Mouse (Mus musculus) midbrain, postnatal 0 days (tissue): ENCODE results near the gene Zfp281. TPM values are rescaled to one million over a fixed set of nuclear protein-coding genes. Genes with fewer than 3 reads are reported as not detected.

Experiments
- ATAC-seq: fragments of 200-750 bp; cut with Nextera tagmentation; 2 replicates; pipeline ENCODE4 v1.8.0; 2017; ENCODE audit warnings: moderate number of reproducible peaks, mild to moderate bottlenecking, moderate TSS enrichment, moderate library complexity; ENCODE audit not compliant: low FRiP score
- DNase-seq: peaks from one replicate; pipeline ENCODE4 v3.0.0-alpha.2; 2015; ENCODE audit warnings: low spot score
- H3K27ac ChIP-seq: fragments of 300-500 bp; sonication (generic); 2 replicates; pipeline ENCODE4 v1.5.1; 2014; ENCODE audit warnings: low read depth, mild to moderate bottlenecking, low read length, mixed read lengths
- H3K27me3 ChIP-seq: fragments of 300-500 bp; sonication (generic); 2 replicates; pipeline ENCODE4 v1.6.1; 2014; ENCODE audit warnings: low read length, control low read depth, mixed read lengths; ENCODE audit not compliant: insufficient read depth
- H3K36me3 ChIP-seq: fragments of 300-500 bp; sonication (generic); 2 replicates; pipeline ENCODE4 v1.6.1; 2014; ENCODE audit warnings: low read length, control low read depth, mixed read lengths; ENCODE audit not compliant: insufficient read depth
- H3K4me1 ChIP-seq: fragments of 300-500 bp; sonication (generic); 2 replicates; pipeline ENCODE4 v1.6.1; 2014; ENCODE audit warnings: mild to moderate bottlenecking, control low read depth, antibody characterized with exemption, low read length, mixed read lengths; ENCODE audit not compliant: insufficient read depth
- H3K4me2 ChIP-seq: fragments of 300-500 bp; sonication (generic); 2 replicates; pipeline ENCODE4 v1.6.1; 2014; ENCODE audit warnings: low read depth, mild to moderate bottlenecking, low read length, mixed read lengths; ENCODE audit not compliant: poor library complexity, severe bottlenecking
- H3K4me3 ChIP-seq: fragments of 300-500 bp; sonication (generic); 2 replicates; pipeline ENCODE4 v1.5.1; 2014; ENCODE audit warnings: low read depth, mild to moderate bottlenecking, low read length, moderate library complexity
- H3K9ac ChIP-seq: fragments of 300-500 bp; sonication (generic); replicated peaks from 2 replicates; pipeline ENCODE4 v1.6.1; 2014; ENCODE audit warnings: mild to moderate bottlenecking, low read length, moderate library complexity, mixed read lengths; ENCODE audit not compliant: poor library complexity, severe bottlenecking
- H3K9me3 ChIP-seq: fragments of 300-500 bp; sonication (generic); 2 replicates; pipeline ENCODE4 v1.6.1; 2016; ENCODE audit warnings: low read length, control low read depth
- CTCF ChIP-seq: IDR thresholded peaks from 2 replicates; pipeline ENCODE4 v1.5.1; 2016; ENCODE audit warnings: antibody characterized with exemption, mild to moderate bottlenecking
- WGBS: fragments of 180-500 bp; shearing (Covaris S2); extraction: QIAGEN DNeasy Blood & Tissue Kit; methylation state at CpG from one replicate; pipeline ENCODE4 v1.1.7; 2014; 5-methylcytosine and 5-hydroxymethylcytosine counted together
- polyA plus RNA-seq: library from polyadenylated mRNA; unstranded; fragments of >200 nt; fragmentation: Nextera tagmentation; extraction: Ambion mirVana; gene quantifications from 2 replicates; pipeline ENCODE4 v1.2.1, GENCODE M21; 2015
- total RNA-seq: library from RNA; depleted of rRNA; stranded (reverse); fragments of >200 nt; gene quantifications from 2 replicates; pipeline ENCODE4 v1.2.3, GENCODE M21; 2014

The Zfp281 gene
- total and polyA plus RNA-seq, 2 experiments from 2014 or later, result 22.1 to 31.2 TPM

GRCm38 (mm10) chr1:136642701-136643100 lies 18.0 kb downstream of the Zfp281 start:
- Histone ChIP-seq H3K36me3 (no peaks in the 10 kb centered on the region), H3K27ac (no peak overlapping the region), H3K4me1 (no peaks in the 10 kb centered on the region), H3K9me3 (no peaks in the 10 kb centered on the region), H3K9ac (no peak overlapping the region), H3K4me3 (no peak overlapping the region), H3K27me3 (no peaks in the 10 kb centered on the region), H3K4me2 (no peak overlapping the region)
- DNase-seq (no peak), ATAC-seq (no peak)
- WGBS, result 83% methylated on average over 3 of the region's 3 CpGs
- TF ChIP-seq CTCF, result no peak

GRCm38 (mm10) chr1:136644486-136644885 lies 19.8 kb downstream of the Zfp281 start:
- Histone ChIP-seq H3K4me3 (no peak overlapping the region), H3K9me3 (no peaks in the 10 kb centered on the region), H3K4me1 (no peaks in the 10 kb centered on the region), H3K4me2 (no peak overlapping the region), H3K36me3 (no peaks in the 10 kb centered on the region), H3K9ac (no peak overlapping the region), H3K27me3 (no peaks in the 10 kb centered on the region), H3K27ac (no peak overlapping the region)
- DNase-seq, result no peak
- 63% methylated on average over 4 of the region's 4 CpGs for WGBS
- TF ChIP-seq CTCF, result no peak
- no peak for ATAC-seq

- Histone ChIP-seq H3K4me3 (no peak overlapping the region), H3K9ac (no peak overlapping the region), H3K27ac (no peak overlapping the region), H3K9me3 (no peaks in the 10 kb centered on the region), H3K36me3 (no peaks in the 10 kb centered on the region), H3K27me3 (no peaks in the 10 kb centered on the region), H3K4me2 (no peak overlapping the region), H3K4me1 (no peaks in the 10 kb centered on the region)
- 90% methylated on average over 8 of the region's 8 CpGs for WGBS
- no peak for TF ChIP-seq CTCF
- no peak for ATAC-seq
- no peak for DNase-seq
Measured at GRCm38 (mm10) chr1:136645849-136646625, 21.3 kb downstream of the Zfp281 start.

GRCm38 (mm10) chr1:136652066-136652465 lies 27.4 kb downstream of the Zfp281 start:
- ATAC-seq (no peak), DNase-seq (no peak)
- H3K4me2 ChIP-seq, result no peak overlapping the region
- H3K9ac ChIP-seq, result no peak overlapping the region
- no peaks in the 10 kb centered on the region for H3K36me3 ChIP-seq
- H3K4me1 ChIP-seq, result no peaks in the 10 kb centered on the region
- H3K27ac ChIP-seq, result no peak overlapping the region
- no peaks in the 10 kb centered on the region for H3K27me3 ChIP-seq
- 93% methylated on average over 3 of the region's 3 CpGs for whole genome bisulfite sequencing
- no peak for TF ChIP-seq CTCF
- H3K4me3 ChIP-seq, result no peak overlapping the region
- no peaks in the 10 kb centered on the region for H3K9me3 ChIP-seq

GRCm38 (mm10) chr1:136653526-136653925 lies 28.8 kb downstream of the Zfp281 start:
- 91% methylated on average over 8 of the region's 8 CpGs for WGBS
- Histone ChIP-seq H3K27me3 (no peaks in the 10 kb centered on the region), H3K9me3 (no peaks in the 10 kb centered on the region), H3K4me2 (no peak overlapping the region), H3K4me3 (no peak overlapping the region), H3K4me1 (no peaks in the 10 kb centered on the region), H3K27ac (no peak overlapping the region), H3K9ac (no peak overlapping the region), H3K36me3 (no peaks in the 10 kb centered on the region)
- no peak for ATAC-seq
- no peak for DNase-seq
- no peak for TF ChIP-seq CTCF

GRCm38 (mm10) chr1:136654385-136654784 lies 29.7 kb downstream of the Zfp281 start:
- H3K27ac ChIP-seq, result no peak overlapping the region
- H3K4me1 ChIP-seq, result no peaks in the 10 kb centered on the region
- WGBS, result 80% methylated on average over 11 of the region's 11 CpGs
- no peak for TF ChIP-seq CTCF
- no peaks in the 10 kb centered on the region for H3K27me3 ChIP-seq
- no peak overlapping the region for H3K4me2 ChIP-seq
- no peak overlapping the region for H3K9ac ChIP-seq
- no peaks in the 10 kb centered on the region for H3K9me3 ChIP-seq
- ATAC-seq (no peak), DNase-seq (no peak)
- no peaks in the 10 kb centered on the region for H3K36me3 ChIP-seq
- no peak overlapping the region for H3K4me3 ChIP-seq
